Mouse (Mus musculus) embryo, embryonic 11 days (tissue): ENCODE data around the gene Ahsa1.
"Not testable (repeated sequence)": the region's sequence is repeated elsewhere in the genome, so short reads cannot be mapped to it uniquely, and the experiment has no call there.

Experiments
- DNase-seq: peaks from one replicate; pipeline ENCODE4 v3.0.0-alpha.2; 2015

The Ahsa1 gene

DNA sequence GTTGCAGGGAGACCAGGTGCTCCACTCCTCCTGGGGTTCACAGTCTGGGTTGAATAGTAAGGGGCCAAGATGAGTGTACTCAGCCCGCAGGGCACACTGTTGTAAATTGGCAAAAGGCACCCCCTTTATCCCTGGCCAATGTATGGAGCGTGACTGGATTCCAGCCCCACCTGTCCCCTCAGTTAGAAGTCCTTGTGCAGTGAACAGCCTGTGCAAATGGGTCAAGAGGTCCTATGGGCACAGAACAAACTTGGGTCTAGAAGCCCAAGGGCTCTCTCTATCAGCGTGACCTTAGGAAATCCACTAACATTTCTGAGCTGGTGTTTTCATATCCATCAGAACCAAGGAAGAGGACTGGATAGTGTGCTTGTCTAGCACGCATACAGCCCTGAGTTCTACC, 16.5 kb downstream of the Ahsa1 start:
- DNase-seq: no peak

DNA sequence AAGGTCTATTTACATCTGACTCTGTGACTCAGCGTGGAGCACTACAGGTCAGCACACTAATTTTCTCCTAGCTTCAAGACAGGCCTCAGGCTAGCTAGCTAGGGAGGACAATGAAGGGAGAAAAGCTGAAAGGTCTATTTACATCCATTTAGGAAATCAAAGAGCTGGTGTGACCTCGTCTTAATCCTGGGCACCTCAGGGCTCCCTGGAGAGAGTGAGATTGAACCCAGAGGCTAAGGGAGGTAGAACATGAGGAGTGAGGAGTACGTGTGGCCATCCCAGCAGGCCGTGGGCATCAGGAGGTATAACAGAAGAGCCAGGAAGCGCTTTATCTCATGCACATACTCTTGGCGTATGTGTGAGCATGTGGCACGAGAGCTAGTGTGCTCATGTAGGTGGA, 17.4 kb downstream of the Ahsa1 start:
- no peak for DNase-seq

DNA sequence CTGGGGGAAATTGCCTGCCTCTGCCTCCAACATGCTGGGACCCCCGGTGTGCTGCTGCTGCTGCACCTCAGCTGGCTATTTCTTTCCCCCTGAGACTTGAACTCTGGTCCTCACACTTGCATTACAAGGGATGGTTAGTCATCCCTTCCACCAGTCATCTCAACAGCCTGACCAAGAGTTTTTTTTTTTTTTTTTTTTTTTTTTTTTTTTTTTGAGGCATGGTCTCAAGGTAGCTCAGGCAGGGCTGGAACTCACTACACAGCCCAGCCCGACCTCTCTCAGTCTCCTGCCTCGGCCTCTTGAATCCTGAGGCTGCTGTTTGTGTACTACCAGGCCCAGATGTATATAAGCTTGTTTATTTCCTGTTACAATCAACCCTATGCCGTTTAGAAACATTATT, 18.0 kb downstream of the Ahsa1 start:
- no peak for DNase-seq

- DNase-seq: no peak
Observed at GRCm38 (mm10) chr12:87284726-87285125, 18.4 kb downstream of the Ahsa1 start.

DNA sequence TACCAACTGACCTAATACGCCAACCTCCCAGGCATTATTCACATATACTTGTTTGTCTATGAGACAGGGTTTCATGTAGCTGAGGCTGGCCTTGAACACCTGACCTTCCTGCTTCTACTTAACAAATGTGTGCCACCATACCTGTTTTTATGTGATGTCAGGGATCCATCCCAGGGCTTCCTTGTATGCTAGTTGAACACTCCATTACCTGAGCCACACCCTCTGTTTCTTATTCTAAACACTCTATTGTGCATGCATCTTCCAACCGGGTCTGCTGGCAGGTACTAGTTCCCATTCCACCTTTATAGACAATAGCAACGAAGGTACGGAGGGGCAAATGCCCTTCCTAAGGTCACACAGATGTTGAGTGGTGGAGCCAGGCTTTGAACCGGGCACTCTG, 22.8 kb downstream of the Ahsa1 start:
- no peak for DNase-seq

DNA sequence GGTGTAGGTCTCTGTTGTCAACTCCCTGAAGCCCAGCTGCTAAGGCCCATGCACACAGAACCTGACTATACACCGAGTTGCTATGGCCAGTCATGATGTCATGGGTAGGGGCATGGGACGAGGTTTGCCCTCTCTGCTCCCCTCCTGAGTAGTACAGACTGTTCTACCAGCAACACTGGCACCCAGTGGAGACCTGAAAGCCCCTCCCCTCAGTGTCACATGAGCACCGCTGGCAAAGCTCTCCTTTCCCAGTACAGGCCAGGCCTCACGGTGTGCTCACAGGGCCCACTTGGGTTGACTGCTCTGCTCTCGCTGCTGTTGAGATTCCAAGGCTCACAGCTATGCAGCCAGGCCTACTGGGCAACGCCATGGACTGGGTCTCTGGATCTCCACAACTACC, 27.7 kb downstream of the Ahsa1 start:
- no peak for DNase-seq

- peak; percentile 35 for DNase-seq
Observed at GRCm38 (mm10) chr12:87299037-87299656, 32.9 kb downstream of the Ahsa1 start.

DNA sequence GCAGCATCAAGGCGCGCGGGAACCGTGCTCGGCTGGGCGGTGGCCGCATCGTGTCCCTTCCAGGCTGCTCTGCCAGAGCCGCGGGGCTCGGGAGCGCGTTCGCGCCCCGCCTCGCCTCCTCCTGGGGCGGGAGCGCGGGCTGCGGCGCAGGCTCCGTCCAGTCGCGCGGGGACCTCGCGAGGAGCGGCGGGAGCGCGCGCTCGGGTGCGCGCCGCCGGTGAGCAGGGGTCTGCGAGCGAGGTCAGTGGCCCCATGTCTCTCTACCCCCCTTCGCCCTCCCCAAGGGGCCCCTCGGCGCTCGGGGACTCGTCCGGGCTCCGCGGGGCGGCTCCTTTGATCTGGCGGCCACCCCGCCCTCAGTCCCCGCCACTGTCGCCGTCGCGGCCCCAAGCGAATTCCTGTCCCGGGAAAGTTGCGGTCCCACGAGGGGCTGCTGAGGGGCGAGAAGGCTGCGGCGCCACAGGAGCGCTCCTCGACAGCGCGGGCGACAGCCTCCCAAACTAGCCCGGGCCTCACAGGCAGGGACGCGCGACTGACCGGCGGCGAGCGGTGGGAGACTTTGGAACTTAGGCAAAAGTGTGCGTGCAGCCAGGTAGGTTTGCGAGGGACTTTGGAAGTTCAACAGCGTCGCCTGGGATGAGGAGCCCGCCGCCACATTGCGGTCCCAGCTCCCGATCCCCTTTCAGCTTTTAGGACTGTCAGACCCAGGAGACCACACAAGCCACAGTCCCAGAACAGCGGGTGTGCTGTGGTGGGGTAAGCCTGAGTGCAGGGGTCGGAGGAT, 33.6 kb downstream of the Ahsa1 start, which contains the start of gene Ism2:
Gene Ism2 (minus strand): TSS at position 49 of the 784 bp plus-strand sequence.
- DNase-seq: peak; percentile 77

GRCm38 (mm10) chr12:87300441-87300690, 34.1 kb downstream of the Ahsa1 start:
- DNase-seq: no peak

DNA sequence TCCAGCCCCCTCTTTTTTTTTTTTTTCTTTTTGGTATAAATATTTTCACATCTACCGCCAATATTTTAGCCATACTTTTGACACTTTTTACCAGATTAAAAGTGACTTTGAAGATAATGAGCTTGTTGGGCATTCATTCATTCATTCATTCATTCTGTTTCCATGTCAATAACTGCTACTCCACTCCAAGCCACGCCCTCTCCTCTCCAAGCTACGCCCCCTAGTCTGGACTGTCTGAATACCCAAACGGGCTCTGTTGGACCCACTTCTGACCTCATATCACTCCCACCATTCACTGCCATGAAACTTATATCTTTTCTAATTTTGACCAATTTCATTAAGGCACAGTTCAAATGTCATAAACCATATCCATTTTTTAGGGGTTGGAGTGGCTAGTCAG, 34.9 kb downstream of the Ahsa1 start:
- no peak for DNase-seq

DNA sequence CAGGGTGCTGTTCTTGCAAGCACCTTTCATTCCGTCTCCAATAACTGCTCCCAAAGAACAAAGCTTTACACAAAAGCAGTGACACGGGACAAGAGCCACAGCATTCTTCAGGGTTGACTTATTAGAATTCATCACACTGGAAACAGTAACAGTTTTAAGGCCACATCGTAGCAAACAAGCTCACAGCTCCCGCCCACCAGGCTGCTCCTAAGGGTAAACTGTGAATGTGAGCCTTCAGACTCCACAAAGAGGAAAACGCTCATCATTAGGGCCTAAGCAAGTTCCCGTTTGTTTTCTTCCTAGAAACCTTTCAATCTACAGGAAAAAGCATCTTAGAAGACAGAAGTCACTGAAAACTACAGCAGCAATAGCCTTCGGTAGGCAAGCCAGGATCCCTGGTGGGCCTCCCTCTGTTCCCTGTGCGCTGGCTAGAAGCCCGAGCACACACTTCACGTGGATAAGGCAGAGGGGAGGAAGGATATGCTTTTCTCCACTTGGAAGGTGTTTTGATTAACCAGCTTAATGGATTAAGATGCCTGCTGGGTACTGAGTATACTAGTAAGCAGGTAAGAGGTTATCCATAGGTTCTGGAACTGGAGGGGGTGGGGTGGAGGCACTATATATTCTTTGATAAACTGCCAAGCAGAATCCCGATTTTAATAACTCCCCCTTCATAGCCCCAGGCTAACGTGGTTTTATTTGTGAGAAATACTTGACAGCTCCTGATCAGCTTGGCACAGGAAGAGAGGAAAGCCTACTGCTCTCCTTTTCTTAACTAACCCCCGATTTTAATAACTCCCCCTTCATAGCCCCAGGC, 39.7 kb downstream of the Ahsa1 start:
- no peak for DNase-seq

- DNase-seq: not testable (repeated sequence)
Observed at GRCm38 (mm10) chr12:87306584-87306844, 40.2 kb downstream of the Ahsa1 start.

DNA sequence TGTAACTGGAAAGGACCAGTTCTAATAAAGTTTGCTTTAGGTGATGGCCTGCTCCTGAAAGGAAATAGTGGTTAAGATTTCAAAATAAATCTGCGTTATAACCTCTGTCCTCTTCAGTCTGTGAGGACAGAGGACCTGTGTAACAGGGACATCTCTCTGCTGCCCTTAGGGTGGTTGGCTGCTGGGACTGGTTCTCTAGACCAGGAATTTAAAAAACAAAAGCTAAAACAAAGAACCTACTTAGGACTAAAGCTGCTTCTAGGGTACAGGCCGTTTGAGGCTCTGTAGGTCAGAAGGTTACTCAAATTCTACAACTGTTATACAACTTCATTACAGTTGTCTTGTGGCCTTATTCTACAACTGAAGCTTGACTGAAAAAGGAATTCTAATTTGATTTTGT, 46.8 kb downstream of the Ahsa1 start:
- DNase-seq: no peak

DNA sequence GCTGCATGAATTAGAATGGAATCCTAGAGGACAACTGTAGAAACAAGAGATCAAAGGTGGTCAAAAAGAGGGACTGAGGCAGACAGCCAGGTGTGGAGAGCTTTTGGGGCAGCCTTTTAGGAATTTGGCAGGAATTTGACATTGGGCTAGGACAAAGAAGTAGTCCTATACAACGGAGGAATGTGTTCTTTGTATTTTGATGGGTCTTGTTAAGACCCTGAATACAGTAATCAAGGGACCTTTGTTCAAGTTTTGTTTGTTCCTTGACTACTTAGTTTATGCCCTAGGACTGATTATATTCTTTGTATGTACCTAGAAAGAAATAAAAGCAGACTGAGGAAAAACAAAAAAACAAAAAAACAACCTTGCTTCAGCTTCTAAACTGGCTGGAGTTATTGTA, 51.7 kb downstream of the Ahsa1 start:
- no peak for DNase-seq

DNA sequence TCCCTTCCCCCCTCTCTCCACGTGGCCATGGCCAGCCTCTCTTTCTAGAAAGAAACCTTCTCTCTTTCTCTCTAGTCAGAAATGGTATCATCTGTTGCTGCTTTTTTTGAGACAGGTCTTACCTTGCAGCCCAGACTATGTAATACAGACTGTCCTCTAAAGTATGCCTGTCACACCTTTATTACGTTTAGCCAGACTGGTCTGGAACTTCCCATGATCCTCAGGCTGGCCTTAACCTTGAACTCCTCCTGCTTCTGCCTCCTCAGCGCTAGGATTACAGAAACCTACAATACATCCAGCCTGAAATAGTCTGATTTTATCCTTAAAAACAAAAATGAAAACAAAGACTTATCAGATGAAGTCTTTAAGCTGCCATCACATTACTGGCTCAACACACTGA, 53.0 kb downstream of the Ahsa1 start:
- DNase-seq: no peak
